Mouse (Mus musculus) lung, adult 2 months (tissue): Measurements from ENCODE around the gene Mcrip2. TPM values are rescaled to one million over a fixed set of nuclear protein-coding genes. Genes with fewer than 3 reads are reported as not detected.
A peak's percentile ranks its signal among the peaks of the same experiment; 100 is the strongest.

Source experiments
- DNase-seq: peaks from one replicate; pipeline ENCODE4 v3.0.0; 2022
- H3K4me1 ChIP-seq: fragments of 200-500 bp; 2 replicates; pipeline ENCODE4 v1.6.1; 2011; ENCODE audit warnings: low read length; ENCODE audit not compliant: control insufficient read depth, insufficient read depth
- H3K4me3 ChIP-seq: fragments of 200-500 bp; replicated peaks from 2 replicates; pipeline ENCODE3; 2011; ENCODE audit warnings: low read depth, mild to moderate bottlenecking, control low read depth, low read length; ENCODE audit errors: extremely low read depth
- CTCF ChIP-seq: fragments of 200-500 bp; IDR thresholded peaks from 2 replicates; pipeline ENCODE4 v1.5.1; 2011; ENCODE audit warnings: mild to moderate bottlenecking, low read length, control low read depth; ENCODE audit not compliant: insufficient read depth
- POLR2A ChIP-seq: fragments of 200-500 bp; IDR thresholded peaks from 2 replicates; pipeline ENCODE4 v1.6.1; 2011; ENCODE audit warnings: low read depth, mild to moderate bottlenecking, control low read depth, low read length, borderline replicate concordance; ENCODE audit errors: extremely low read depth
- WGBS: fragments of 180-500 bp; shearing (Covaris S2); methylation state at CpG from one replicate; pipeline ENCODE4 v1.1.7; 2018; 5-methylcytosine and 5-hydroxymethylcytosine counted together
- polyA plus RNA-seq: library from polyadenylated mRNA; depleted of rRNA; stranded (reverse); fragments of >200 nt; gene quantifications from 2 replicates; pipeline ENCODE4 v1.2.3, GENCODE M21; 2012

The Mcrip2 gene
- polyA plus RNA-seq, 1 experiment: 22.7 TPM

DNA sequence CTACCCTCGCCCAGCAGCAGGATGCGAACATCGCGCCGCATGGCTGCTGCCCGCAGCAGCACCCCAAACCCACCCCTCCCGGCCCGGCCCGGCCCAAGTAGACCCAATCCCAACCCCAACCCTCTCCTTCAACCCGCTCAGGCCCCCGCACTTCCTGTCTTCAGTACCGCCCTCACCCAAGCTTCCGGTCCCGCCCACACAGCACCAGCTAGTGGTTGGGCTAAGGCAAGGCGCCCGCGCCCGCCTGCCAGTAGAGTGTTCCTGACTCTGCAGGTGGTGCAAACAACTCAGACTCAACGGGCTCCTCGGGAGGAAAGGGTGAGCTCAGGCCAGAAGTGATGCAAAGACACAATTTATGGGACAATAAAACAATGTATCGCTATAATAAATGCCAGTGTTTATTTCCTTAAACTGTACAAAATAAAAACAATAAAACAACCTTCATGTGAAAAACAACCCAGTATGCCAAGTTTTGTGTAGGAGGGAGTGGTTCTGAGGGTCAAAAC lies 24.1 kb downstream of the Mcrip2 start, which contains the start of gene Rhot2:
Rhot2 (minus strand) TSS at position 456 of the 506 bp plus-strand sequence.
- DNase-seq: peak; percentile 93
- under 1% methylated on average over 21 of the region's 21 CpGs for WGBS
- H3K4me1 ChIP-seq: peaks cover 11% of the 10 kb centered on the region
- H3K4me3 ChIP-seq: peak within 1 kb of the TSS; percentile 75
- TF ChIP-seq CTCF: no peak
- peak; percentile 56 for TF ChIP-seq POLR2A

DNA sequence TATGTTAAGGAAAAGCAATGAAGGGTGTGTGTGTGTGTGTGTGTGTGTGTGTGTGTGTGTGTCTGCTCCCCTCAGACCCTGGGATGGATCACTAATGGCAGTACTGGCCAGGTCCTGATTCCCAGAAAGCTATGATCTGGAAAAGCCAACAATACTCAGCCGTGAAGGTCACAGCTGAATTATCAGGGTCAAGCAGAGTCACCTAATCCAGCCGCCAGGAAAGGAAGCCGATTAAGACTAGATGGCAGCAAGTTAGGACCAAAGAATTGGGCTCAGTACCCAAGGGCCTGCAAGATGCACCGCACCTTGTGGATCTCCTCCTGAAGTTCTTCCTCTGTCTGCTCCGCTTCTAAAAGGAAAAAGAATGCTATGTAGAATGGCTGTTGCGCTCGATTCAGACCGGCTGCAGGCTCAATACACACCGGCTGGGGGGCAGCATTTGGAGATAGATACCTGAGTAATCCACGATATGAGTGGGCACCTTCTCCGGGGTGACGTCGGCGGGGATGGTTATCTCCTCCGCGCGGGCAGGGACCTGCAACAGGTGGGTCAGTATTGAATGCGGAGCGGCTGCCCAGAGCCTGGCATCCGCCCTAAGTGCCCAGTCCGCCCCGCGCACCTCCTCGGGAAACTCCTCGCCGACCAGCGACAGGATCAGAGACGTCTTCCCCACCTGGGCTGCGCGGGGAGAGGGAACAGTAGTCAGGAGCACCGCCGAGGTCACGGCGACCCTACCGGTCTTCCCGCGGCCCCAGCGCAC lies 24.7 kb downstream of the Mcrip2 start:
- TF ChIP-seq CTCF (no peak), POLR2A (no peak)
- Histone ChIP-seq H3K4me1 (peaks cover 11% of the 10 kb centered on the region), H3K4me3 (peak overlapping the region; percentile 75)
- under 1% methylated on average over 38 of the region's 38 CpGs for WGBS
- DNase-seq: no peak

DNA sequence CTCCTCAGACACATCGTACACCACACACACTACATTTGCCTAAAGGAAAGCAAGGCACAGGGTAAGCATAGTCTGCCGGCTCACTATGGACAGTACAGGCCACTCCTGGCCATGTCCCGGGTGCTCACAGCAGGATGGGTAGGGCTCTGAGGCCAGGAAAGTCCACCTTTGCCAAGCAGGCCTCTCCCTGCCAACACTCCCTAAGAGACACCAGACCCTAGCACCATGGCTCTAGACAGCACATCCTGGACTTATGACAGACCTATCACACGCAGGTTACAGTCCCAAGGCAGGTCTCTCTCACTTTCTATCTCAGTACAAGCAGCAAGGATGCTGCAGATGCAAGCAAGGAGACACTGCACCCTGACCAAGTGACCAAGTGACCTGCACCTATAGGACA lies 25.4 kb downstream of the Mcrip2 start:
- DNase-seq: no peak
- Histone ChIP-seq H3K4me1 (peaks cover 11% of the 10 kb centered on the region), H3K4me3 (no peak overlapping the region)
- no peak for TF ChIP-seq POLR2A
- no peak for TF ChIP-seq CTCF
- 86% methylated on average over 4 of the region's 4 CpGs for WGBS

DNA sequence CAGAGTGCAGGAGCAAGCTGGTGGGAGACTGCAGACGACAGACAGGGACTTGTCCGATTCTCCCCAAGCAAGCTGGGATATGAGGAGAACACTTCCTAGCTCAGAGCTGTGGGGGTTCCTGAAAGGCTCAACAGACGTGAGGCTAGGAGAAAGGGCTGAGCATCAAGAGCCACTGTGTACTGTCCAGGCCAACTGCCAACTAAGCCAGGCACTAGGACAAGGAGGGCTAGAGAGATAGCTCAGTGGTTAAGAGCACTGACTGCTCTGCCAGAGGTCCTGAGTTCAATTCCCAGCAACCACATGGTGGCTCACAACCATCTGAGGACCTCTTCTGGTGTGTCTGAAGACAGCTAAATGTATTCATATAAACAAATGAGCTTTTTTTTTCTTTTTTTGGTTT lies 26.1 kb downstream of the Mcrip2 start:
- TF ChIP-seq POLR2A (no peak), CTCF (no peak)
- 78% methylated on average over 3 of the region's 3 CpGs for WGBS
- peaks cover 11% of the 10 kb centered on the region for H3K4me1 ChIP-seq
- DNase-seq: no peak
- H3K4me3 ChIP-seq: no peak overlapping the region

DNA sequence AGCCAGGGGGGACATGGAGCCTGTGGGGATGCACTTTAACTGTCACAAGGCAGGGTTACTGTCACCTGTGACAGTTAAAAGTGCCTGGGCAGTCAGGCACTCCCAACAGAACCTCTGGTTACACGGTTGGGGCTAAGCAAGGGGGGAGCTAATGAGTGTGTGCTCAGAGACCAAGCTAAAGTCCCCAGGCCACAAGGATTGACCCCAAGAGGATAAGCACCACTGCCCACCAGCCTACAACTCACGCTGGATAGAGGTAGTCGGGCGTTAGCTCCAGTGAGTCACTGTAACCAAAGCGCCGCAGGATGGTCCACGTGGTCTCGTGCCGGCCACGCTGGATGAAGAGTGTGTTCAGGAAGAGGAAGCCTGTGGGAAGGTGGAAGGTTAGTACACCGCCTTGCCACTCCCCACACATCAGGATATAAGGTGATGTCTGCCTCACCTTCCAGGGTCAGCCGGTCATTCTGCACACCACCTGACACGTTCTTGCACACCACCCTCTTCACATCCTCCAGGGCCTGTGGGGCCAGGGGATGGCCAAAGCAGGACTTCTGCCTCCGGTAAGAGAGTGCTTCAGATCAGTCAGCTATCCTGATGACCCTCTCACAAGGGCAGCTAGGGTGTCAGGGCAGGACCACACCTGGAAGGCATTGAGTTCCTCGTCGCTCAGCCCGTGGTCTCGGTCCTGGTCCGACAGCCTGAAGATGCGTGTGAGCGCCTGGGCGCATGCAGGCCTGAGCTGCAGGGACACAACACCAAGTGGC lies 27.3 kb downstream of the Mcrip2 start, which contains the start of gene Gm20683:
Gm20683 (minus strand) TSS at position 647 of the 764 bp plus-strand sequence.
- DNase-seq: no peak
- TF ChIP-seq POLR2A (no peak), CTCF (no peak)
- Histone ChIP-seq H3K4me3 (no peak within 1 kb of the TSS), H3K4me1 (peaks cover 18% of the 10 kb centered on the region)
- WGBS: 93% methylated on average over 22 of the region's 22 CpGs

DNA sequence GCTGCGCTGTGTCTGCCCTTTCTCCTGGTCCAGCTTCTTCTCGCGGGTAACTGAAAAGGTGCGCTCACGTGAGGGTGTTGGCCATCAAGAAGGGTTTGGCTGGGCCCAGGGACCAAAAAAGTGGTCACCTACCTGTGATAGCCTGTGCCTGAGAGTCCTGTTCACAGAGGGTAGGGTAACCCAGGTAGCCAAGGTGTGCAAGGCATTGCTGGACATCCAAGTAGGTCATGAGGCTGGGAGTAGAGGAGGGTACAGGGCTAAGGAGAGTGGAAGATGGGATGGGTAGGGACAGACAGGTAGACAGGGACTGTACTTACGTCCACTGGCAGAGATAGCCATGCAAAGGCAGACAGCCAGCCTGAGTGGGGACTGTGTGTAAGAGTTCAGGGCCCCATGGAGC lies 28.0 kb downstream of the Mcrip2 start:
- 95% methylated on average over 6 of the region's 6 CpGs for WGBS
- no peak for DNase-seq
- Histone ChIP-seq H3K4me3 (no peak overlapping the region), H3K4me1 (peaks cover 18% of the 10 kb centered on the region)
- TF ChIP-seq CTCF: no peak
- TF ChIP-seq POLR2A: no peak

DNA sequence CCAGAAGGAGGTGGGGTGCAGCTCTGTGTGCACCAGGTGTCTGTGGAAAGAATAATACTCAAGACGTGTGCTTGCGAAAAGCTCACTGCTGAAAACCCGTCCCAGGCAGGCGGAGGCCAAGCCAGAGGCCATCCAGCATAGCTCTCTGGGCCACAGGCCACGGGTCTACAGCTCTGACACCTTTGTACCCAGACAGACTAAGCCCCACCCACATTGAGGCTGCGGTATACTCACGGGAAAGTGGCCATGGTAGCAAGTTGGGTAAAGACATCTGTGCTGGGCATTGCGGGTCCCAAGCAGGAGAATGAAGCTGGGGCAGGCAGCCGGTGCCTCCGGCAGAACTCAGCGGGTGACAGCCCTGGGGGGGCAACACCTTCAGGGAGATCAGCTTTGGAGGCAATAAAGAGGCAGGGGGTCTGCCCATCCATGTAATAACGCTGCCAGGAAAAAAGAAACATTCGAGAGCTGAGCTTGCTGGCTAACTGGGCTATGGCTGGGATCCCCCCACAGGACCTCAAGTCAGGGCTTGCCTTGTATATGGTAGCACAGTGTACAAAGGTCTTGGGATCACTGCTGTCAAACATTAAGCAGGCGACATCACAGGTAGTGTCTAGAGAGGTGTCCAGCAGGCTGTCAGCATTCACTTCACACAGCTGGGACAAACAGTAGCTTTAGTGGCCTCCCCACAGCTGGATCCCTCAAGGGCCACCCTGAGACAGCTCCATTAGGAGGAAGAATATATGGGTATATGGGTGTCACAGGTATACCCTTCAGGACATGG lies 28.9 kb downstream of the Mcrip2 start:
- WGBS: 80% methylated on average over 14 of the region's 14 CpGs
- Histone ChIP-seq H3K4me3 (no peak overlapping the region), H3K4me1 (peaks cover 17% of the 10 kb centered on the region)
- DNase-seq: no peak
- TF ChIP-seq POLR2A (no peak), CTCF (no peak)

DNA sequence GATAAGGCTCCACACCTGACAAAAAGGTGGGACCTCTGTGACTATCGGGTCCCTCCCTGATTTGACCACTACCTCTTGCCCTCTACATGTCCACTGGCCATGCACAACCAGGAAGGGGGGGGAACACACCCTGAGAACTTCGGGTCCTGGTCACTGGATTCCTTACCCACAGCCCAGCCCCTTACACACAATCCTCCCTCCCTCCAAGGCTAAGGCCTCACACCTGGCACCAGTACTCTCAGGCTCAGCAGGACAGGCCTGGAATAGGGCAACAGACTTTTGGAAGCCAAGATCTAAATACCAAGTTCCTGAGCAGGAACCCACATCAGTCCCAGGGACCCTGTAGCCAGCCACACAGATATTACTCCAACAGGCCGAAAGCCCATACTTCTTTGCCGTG lies 29.7 kb downstream of the Mcrip2 start:
- Histone ChIP-seq H3K4me3 (no peak overlapping the region), H3K4me1 (peaks cover 22% of the 10 kb centered on the region)
- WGBS: 84% methylated on average over 4 of the region's 4 CpGs
- TF ChIP-seq POLR2A (no peak), CTCF (no peak)
- DNase-seq: no peak

DNA sequence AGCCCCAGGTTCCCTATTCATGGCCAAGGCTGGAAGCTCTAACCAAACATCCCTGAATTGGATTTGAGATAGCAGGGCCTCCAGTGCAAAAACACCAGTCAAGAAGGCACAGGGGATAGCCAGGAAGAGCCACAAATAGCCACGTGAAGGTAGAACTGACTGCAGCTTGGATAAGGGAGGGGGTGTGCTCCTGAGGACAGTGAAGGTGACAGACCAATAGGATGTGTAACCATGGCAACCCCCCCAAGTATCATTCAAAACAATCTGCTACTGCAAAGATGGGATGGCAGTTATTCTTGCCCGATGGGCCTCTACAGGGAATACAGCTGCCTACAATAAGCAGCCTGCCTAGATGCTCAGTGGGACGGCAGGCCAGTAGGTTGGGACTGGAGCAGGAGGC lies 31.0 kb downstream of the Mcrip2 start:
- 49% methylated on average over 3 of the region's 3 CpGs for WGBS
- Histone ChIP-seq H3K4me1 (peaks cover 14% of the 10 kb centered on the region), H3K4me3 (no peak overlapping the region)
- no peak for DNase-seq
- TF ChIP-seq POLR2A (no peak), CTCF (no peak)
